Mouse (Mus musculus): Measurements from ENCODE around the gene Olfr1193.
"Not testable (repeated sequence)": the region's sequence is repeated elsewhere in the genome, so short reads cannot be mapped to it uniquely, and the experiment has no call there.

Olfr1193 gene

GRCm38 (mm10) chr2:88675328-88675727 lies at the start of gene Olfr1193:
Gene Olfr1193 (plus strand): TSS chr2:88675628.
- DNase-seq: not testable (repeated sequence)

DNA sequence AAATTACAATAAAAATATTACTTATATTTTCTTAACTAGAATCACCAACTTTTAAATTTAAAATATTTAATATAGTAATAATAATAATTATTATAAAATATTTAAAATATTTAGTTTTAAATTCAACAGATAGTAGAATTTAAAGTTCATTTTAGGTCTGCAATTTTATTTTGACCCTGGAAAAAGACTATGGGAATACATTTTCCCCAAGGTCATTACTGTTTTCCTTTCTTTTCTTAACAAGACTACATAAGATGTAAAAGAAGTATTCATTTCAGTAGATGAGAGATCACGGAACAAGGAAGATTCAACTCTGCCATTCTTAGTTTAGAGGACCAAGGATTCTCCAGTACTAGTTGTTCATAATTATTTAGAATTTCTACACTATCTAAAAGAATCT lies 35.2 kb upstream of the Olfr1193 start, which contains the start of gene Olfr1191-ps1:
TSS of gene Olfr1191-ps1 (plus strand) at position 301 of the 400 bp plus-strand sequence.
- DNase-seq: not testable (repeated sequence)

GRCm38 (mm10) chr2:88648209-88648608 lies 27.2 kb upstream of the Olfr1193 start, which contains the start of gene Olfr1192-ps1:
Gene Olfr1192-ps1 (plus strand): TSS chr2:88648509.
- no peak for DNase-seq

DNA sequence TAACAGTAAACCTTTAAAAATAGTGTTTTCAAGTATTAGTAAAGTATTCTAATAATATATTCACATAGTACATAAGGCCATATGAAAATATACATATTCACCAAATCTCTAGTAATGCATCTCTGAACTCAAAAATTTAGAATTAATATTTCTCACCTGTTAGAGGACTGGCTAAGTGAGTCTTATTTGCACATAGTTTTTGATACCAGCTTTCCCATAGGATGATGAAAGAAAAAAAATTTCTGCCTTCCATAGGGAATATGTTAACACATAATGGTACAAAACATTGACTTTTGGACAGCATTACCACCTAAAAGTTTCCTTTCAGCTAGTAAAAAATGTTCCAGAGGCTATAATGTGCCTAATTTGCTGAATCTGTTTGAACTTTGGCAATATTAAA lies 13.7 kb downstream of the Olfr1193 start, which contains the start of gene Olfr1195:
TSS of gene Olfr1195 (minus strand) at position 101 of the 400 bp plus-strand sequence.
- no peak for DNase-seq

GRCm38 (mm10) chr2:88704497-88704896 lies 29.1 kb downstream of the Olfr1193 start, which contains the start of gene Olfr1196:
Gene Olfr1196 (minus strand): TSS chr2:88704597.
- DNase-seq: no peak

Data from liver (tissue).